Mouse (Mus musculus) CH12.LX (cell line): ENCODE data around the gene Gria1. TPM values are rescaled to one million over a fixed set of nuclear protein-coding genes. Genes with fewer than 3 reads are reported as not detected.

ENCODE experiments used
- DNase-seq: peaks from one replicate; pipeline ENCODE4 v3.0.0-alpha.2; 2013; ENCODE audit errors: extremely low read depth
- H3K27ac ChIP-seq: 2 replicates; pipeline ENCODE4 v1.5.1; 2012; ENCODE audit warnings: low read depth, mild to moderate bottlenecking, control low read depth, moderate library complexity; ENCODE audit not compliant: insufficient read depth
- H3K27me3 ChIP-seq: replicated peaks from 2 replicates; pipeline ENCODE3; 2012; ENCODE audit warnings: inconsistent platforms
- H3K36me3 ChIP-seq, 2 experiments: replicated peaks in 1 of 2; 2 replicates each; pipeline versions ENCODE3 to v1.6.1; 2012; ENCODE audit warnings: inconsistent platforms in 1 of 2, low read length in 1 of 2, mild to moderate bottlenecking in 1 of 2, mixed read lengths in 1 of 2, moderate library complexity in 1 of 2; ENCODE audit not compliant: control insufficient read depth in 1 of 2, insufficient read depth in 1 of 2
- H3K4me1 ChIP-seq, 2 experiments: 2 replicates each; pipeline ENCODE4 v1.6.1; 2012; ENCODE audit warnings: inconsistent platforms in 1 of 2, moderate library complexity in 1 of 2; ENCODE audit not compliant: insufficient read depth in 2 of 2, control insufficient read depth in 1 of 2
- H3K4me2 ChIP-seq: 2 replicates; pipeline ENCODE4 v1.6.1; 2012; ENCODE audit warnings: low read depth, mild to moderate bottlenecking, control low read depth; ENCODE audit not compliant: poor library complexity, insufficient read depth, severe bottlenecking
- H3K4me3 ChIP-seq, 3 experiments: fragments of 150-350 bp in 1 of 3; sonication (generic) in 1 of 3; replicated peaks in 1 of 3; 2 replicates each; pipeline versions ENCODE3 to v1.5.1; 2011 to 2012; ENCODE audit warnings: low read depth in 2 of 3, low read length in 2 of 3, mild to moderate bottlenecking in 2 of 3, moderate library complexity in 2 of 3, control low read depth in 1 of 3, improper control_type of control experiment in 1 of 3, inconsistent platforms in 1 of 3, mixed read lengths in 1 of 3; ENCODE audit not compliant: poor library complexity in 1 of 3
- H3K79me2 ChIP-seq: replicated peaks from 2 replicates; pipeline ENCODE4 v1.6.1; 2012; ENCODE audit warnings: mild to moderate bottlenecking, moderate library complexity; ENCODE audit not compliant: control insufficient read depth, poor library complexity, insufficient read depth, severe bottlenecking; ENCODE audit errors: extremely low read depth
- H3K9ac ChIP-seq: 2 replicates; pipeline ENCODE4 v1.6.1; 2012; ENCODE audit warnings: low read depth, mild to moderate bottlenecking, control low read depth, moderate library complexity; ENCODE audit not compliant: insufficient read depth
- H3K9me3 ChIP-seq: replicated peaks from 2 replicates; pipeline ENCODE3; 2012; ENCODE audit warnings: low read length, inconsistent platforms, mixed read lengths
- CHD1 ChIP-seq: IDR thresholded peaks from 2 replicates; pipeline ENCODE4 v1.6.1; 2012; ENCODE audit warnings: low read depth, low read length, improper control_type of control experiment, inconsistent platforms
- CHD2 ChIP-seq: IDR thresholded peaks from 2 replicates; pipeline ENCODE4 v1.6.1; 2011; ENCODE audit warnings: low read length, improper control_type of control experiment
- CTCF ChIP-seq, 2 experiments: IDR thresholded peaks in 1 of 2; conservative IDR thresholded peaks in 1 of 2; 2 replicates each; pipeline ENCODE4 v1.5.1; 2011 to 2012; ENCODE audit warnings: low read depth in 2 of 2, low read length in 2 of 2, improper control_type of control experiment in 1 of 2, inconsistent platforms in 1 of 2, mild to moderate bottlenecking in 1 of 2, moderate library complexity in 1 of 2
- E2F4 ChIP-seq: IDR thresholded peaks from 2 replicates; pipeline ENCODE4 v1.6.1; 2011; ENCODE audit warnings: low read depth, low read length, improper control_type of control experiment; ENCODE audit not compliant: insufficient replicate concordance
- ELF1 ChIP-seq: IDR thresholded peaks from 2 replicates; pipeline ENCODE4 v1.6.1; 2014; ENCODE audit warnings: low read depth, mild to moderate bottlenecking, inconsistent platforms, low read length, improper control_type of control experiment
- EP300 ChIP-seq: IDR thresholded peaks from 2 replicates; pipeline ENCODE4 v1.6.1; 2011; ENCODE audit warnings: low read length, improper control_type of control experiment
- GABPA ChIP-seq: IDR thresholded peaks from 2 replicates; pipeline ENCODE4 v1.6.1; 2012; ENCODE audit warnings: low read depth, low read length, improper control_type of control experiment, inconsistent platforms; ENCODE audit not compliant: insufficient replicate concordance
- HCFC1 ChIP-seq: IDR thresholded peaks from 2 replicates; pipeline ENCODE4 v1.6.1; 2012; ENCODE audit warnings: low read depth, mild to moderate bottlenecking, inconsistent platforms, low read length, improper control_type of control experiment
- IRF4 ChIP-seq: IDR thresholded peaks from 2 replicates; pipeline ENCODE4 v1.6.1; 2014; ENCODE audit warnings: low read depth, mild to moderate bottlenecking, inconsistent platforms, low read length, improper control_type of control experiment
- JUND ChIP-seq: conservative IDR thresholded peaks from 2 replicates; pipeline ENCODE4 v1.6.1; 2011; ENCODE audit warnings: low read depth, low read length, improper control_type of control experiment
- MAX ChIP-seq: IDR thresholded peaks from 2 replicates; pipeline ENCODE4 v1.6.1; 2011; ENCODE audit warnings: low read length, improper control_type of control experiment
- MAZ ChIP-seq: IDR thresholded peaks from 2 replicates; pipeline ENCODE4 v1.6.1; 2012; ENCODE audit warnings: low read depth, mild to moderate bottlenecking, inconsistent platforms, low read length, improper control_type of control experiment, moderate library complexity
- MXI1 ChIP-seq: IDR thresholded peaks from 2 replicates; pipeline ENCODE4 v1.6.1; 2011; ENCODE audit warnings: mild to moderate bottlenecking, low read depth, low read length, improper control_type of control experiment
- MYC ChIP-seq: IDR thresholded peaks from 2 replicates; pipeline ENCODE4 v1.6.1; 2011; ENCODE audit warnings: low read depth, mild to moderate bottlenecking, improper control_type of control experiment, low read length
- NRF1 ChIP-seq: IDR thresholded peaks from 2 replicates; pipeline ENCODE4 v1.6.1; 2014; ENCODE audit warnings: low read depth, mild to moderate bottlenecking, inconsistent platforms, low read length, improper control_type of control experiment, moderate library complexity
- PAX5 ChIP-seq: IDR thresholded peaks from 2 replicates; pipeline ENCODE4 v1.6.1; 2012; ENCODE audit warnings: low read length, inconsistent platforms, mixed read lengths
- POLR2A ChIP-seq: IDR thresholded peaks from 2 replicates; pipeline ENCODE4 v1.6.1; 2011; ENCODE audit warnings: low read depth, mild to moderate bottlenecking, improper control_type of control experiment, low read length
- RAD21 ChIP-seq: IDR thresholded peaks from 2 replicates; pipeline ENCODE4 v1.6.1; 2011; ENCODE audit warnings: low read depth, mild to moderate bottlenecking, low read length, improper control_type of control experiment, moderate library complexity
- TBP ChIP-seq: conservative IDR thresholded peaks from 2 replicates; pipeline ENCODE4 v1.6.1; 2011; ENCODE audit warnings: low read depth, low read length, improper control_type of control experiment
- ZC3H11A ChIP-seq: IDR thresholded peaks from 2 replicates; pipeline ENCODE4 v1.6.1; 2012; ENCODE audit warnings: low read depth, mild to moderate bottlenecking, inconsistent platforms, low read length, improper control_type of control experiment
- ZNF384 ChIP-seq: IDR thresholded peaks from 2 replicates; pipeline ENCODE4 v1.6.1; 2012; ENCODE audit warnings: low read depth, low read length, improper control_type of control experiment, inconsistent platforms
- dilution Hi-C: fragments of 300-500 bp; cut with MboI; formaldehyde crosslinking; loops from 2 replicates; pipeline ENCODE4 v1.14.3; 2020; ENCODE audit warnings: low sequenced_read_pairs; ENCODE audit not compliant: extremely low pct_unique_long_range_greater_than_20kb, extremely low pct_ligation_motif_present
- in situ Hi-C: fragments of 300-500 bp; cut with MboI; formaldehyde crosslinking; loops from 3 replicates; pipeline ENCODE4 v1.14.3; 2019; ENCODE audit warnings: low sequenced_read_pairs, low pct_ligation_motif_present, low pct_unique_long_range_greater_than_20kb, mixed read lengths
- polyA plus RNA-seq: library from polyadenylated mRNA; unstranded; fragments of >175 nt; gene quantifications from 2 replicates; pipeline ENCODE4 v1.2.1, GENCODE M21; 2012; ENCODE audit warnings: low read depth; ENCODE audit not compliant: insufficient read length
- total RNA-seq, 2 experiments: library from RNA; depleted of rRNA; stranded (reverse); fragments of 300-350 nt in 1 of 2; fragments of >200 nt in 1 of 2; gene quantifications; 2 replicates each; pipeline ENCODE4 v1.2.3; 2012 to 2014

Gria1 gene
- total and polyA plus RNA-seq, 3 experiments, result under 0.01 to 0.49 (median 0.05) TPM

- TF ChIP-seq JUND, result no peak
- TF ChIP-seq CHD2, result no peak
- TF ChIP-seq MAX, result no peak
- no peak for TF ChIP-seq MAZ
- no peak for TF ChIP-seq PAX5
- no peak for TF ChIP-seq CTCF (conservative IDR thresholded peaks at IDR 0.05 in 1 of 2, IDR thresholded peaks at IDR 0.05 in 1 of 2; ENCODE audit: low read depth in 2 of 2, low read length in 2 of 2)
- TF ChIP-seq HCFC1, result no peak
- TF ChIP-seq TBP, result no peak
- no peak for TF ChIP-seq EP300
- TF ChIP-seq E2F4, result no peak
- TF ChIP-seq NRF1, result no peak
- TF ChIP-seq POLR2A, result no peak
- no peak for TF ChIP-seq ZC3H11A
- in situ Hi-C loops (no loop called here), dilution Hi-C loops (no loop called here)
- Histone ChIP-seq H3K79me2 (no peaks in the 10 kb centered on the region), H3K9me3 (peaks cover 4% of the 10 kb centered on the region), H3K4me2 (no peak overlapping the region), H3K9ac (no peak overlapping the region), H3K27me3 (no peaks in the 10 kb centered on the region), H3K4me3 (no peak overlapping the region), H3K36me3 (no peaks in the 10 kb centered on the region), H3K27ac (no peak overlapping the region), H3K4me1 (peaks cover 0 to 21% of the 10 kb centered on the region in 2 experiments; a peak in 2 of 4 replicates)
- DNase-seq, result no peak
Measured at GRCm38 (mm10) chr11:57250129-57250528, 238.9 kb downstream of the Gria1 start.

- Histone ChIP-seq H3K36me3 (no peaks in the 10 kb centered on the region), H3K4me3 (no peak overlapping the region), H3K9me3 (no peaks in the 10 kb centered on the region), H3K27ac (no peak overlapping the region), H3K4me1 (peaks cover 0 to 15% of the 10 kb centered on the region in 2 experiments; a peak in 2 of 4 replicates), H3K79me2 (no peaks in the 10 kb centered on the region), H3K9ac (no peak overlapping the region), H3K4me2 (no peak overlapping the region), H3K27me3 (no peaks in the 10 kb centered on the region)
- in situ Hi-C loops (no loop called here), dilution Hi-C loops (no loop called here)
- TF ChIP-seq MAZ (no peak), MYC (no peak), MXI1 (no peak), RAD21 (no peak), HCFC1 (no peak), ZC3H11A (no peak), ZNF384 (no peak), GABPA (no peak), ELF1 (no peak), E2F4 (no peak), CHD2 (no peak), POLR2A (no peak), TBP (no peak), CHD1 (no peak), CTCF (conservative IDR thresholded peaks at IDR 0.05 in 1 of 2, IDR thresholded peaks at IDR 0.05 in 1 of 2; ENCODE audit: low read depth in 2 of 2, low read length in 2 of 2) (no peak), IRF4 (no peak)
- DNase-seq, result no peak
Measured at GRCm38 (mm10) chr11:57271687-57272086, 260.5 kb downstream of the Gria1 start.
